Comparison of ENCODE assay signal across 8 mouse cellular contexts in genomic region chrX:167207741-167208505, GRCm38 (mm10). TPM values are rescaled to one million over a fixed set of nuclear protein-coding genes. Genes with fewer than 3 reads are reported as not detected.
DNase-seq lines count a peak whose midpoint lies in the region; ATAC-seq and TF ChIP-seq lines count a peak whose summit lies in the region.

No protein-coding gene starts in this region.

- TF ChIP-seq CTCF in lung, adult 2 months (IDR thresholded peaks at IDR 0.05; ENCODE audit: insufficient read depth, low read length): no peak
- no peak for TF ChIP-seq CTCF in kidney, postnatal 0 days (IDR thresholded peaks at IDR 0.05; ENCODE audit: low read depth)

- H3K9ac ChIP-seq in kidney, postnatal 0 days (ENCODE audit: low read depth, low read length): peak overlapping the region; percentile 71
- H3K9ac ChIP-seq in midbrain, embryonic 11.5 days (ENCODE audit: low read length): peak overlapping the region; percentile 86

- H3K4me3 ChIP-seq in lung, adult 2 months (replicated peaks; ENCODE audit: extremely low read depth, low read depth, low read length): peak overlapping the region; percentile 100
- peak overlapping the region; percentile 58 for H3K4me3 ChIP-seq in kidney, postnatal 0 days (replicated peaks; ENCODE audit: low read depth, low read length)
- peak overlapping the region; percentile 55 for H3K4me3 ChIP-seq in midbrain, embryonic 11.5 days (ENCODE audit: low read depth, low read length)

- 29% methylated on average over 25 of the region's 25 CpGs for WGBS in lung, adult 2 months
- 31% methylated on average over 25 of the region's 25 CpGs for WGBS in kidney, postnatal 0 days
- WGBS in midbrain, embryonic 11.5 days: 25% methylated on average over 25 of the region's 25 CpGs

- TF ChIP-seq POLR2A in lung, adult 2 months (IDR thresholded peaks at IDR 0.05; ENCODE audit: borderline replicate concordance, extremely low read depth, low read depth, low read length): peak; percentile 33; the same call in 1 of the 2 replicates

- no peaks in the 10 kb centered on the region for H3K9me3 ChIP-seq in kidney, postnatal 0 days (replicated peaks; ENCODE audit: low read length)
- H3K9me3 ChIP-seq in midbrain, embryonic 11.5 days (ENCODE audit: control insufficient read depth, low read length): no peaks in the 10 kb centered on the region

- ATAC-seq in kidney, postnatal 0 days (replicated peaks; ENCODE audit: low FRiP score, low read depth): no peak
- no peak for ATAC-seq in midbrain, embryonic 11.5 days (ENCODE audit: low FRiP score)
- no peak for ATAC-seq in erythroid progenitor cell, adult 5-6 weeks (replicated peaks; ENCODE audit: low FRiP score, poor library complexity, severe bottlenecking)
- no peak for ATAC-seq in megakaryocyte progenitor cell, adult 5-6 weeks (replicated peaks; ENCODE audit: poor library complexity)

- H3K4me1 ChIP-seq in lung, adult 2 months (ENCODE audit: control insufficient read depth, insufficient read depth, low read length): peaks cover 5% of the 10 kb centered on the region
- H3K4me1 ChIP-seq in kidney, postnatal 0 days (replicated peaks; ENCODE audit: insufficient read depth, low read length): no peaks in the 10 kb centered on the region
- peaks cover 8% of the 10 kb centered on the region for H3K4me1 ChIP-seq in midbrain, embryonic 11.5 days (ENCODE audit: control insufficient read depth, insufficient read depth, low read length)

- no peaks in the 10 kb centered on the region for H3K27me3 ChIP-seq in kidney, postnatal 0 days (ENCODE audit: insufficient read depth, low read length)
- H3K27me3 ChIP-seq in midbrain, embryonic 11.5 days (ENCODE audit: control insufficient read depth, insufficient read depth, low read length): peaks cover 7% of the 10 kb centered on the region

- peak overlapping the region; percentile 84 for H3K27ac ChIP-seq in kidney, postnatal 0 days
- H3K27ac ChIP-seq in midbrain, embryonic 11.5 days (ENCODE audit: low read depth, low read length): peak overlapping the region; percentile 84

- peak overlapping the region; percentile 51 for H3K4me2 ChIP-seq in kidney, postnatal 0 days (ENCODE audit: low read length)
- peak overlapping the region; percentile 49 for H3K4me2 ChIP-seq in midbrain, embryonic 11.5 days

- peak; percentile 41 for DNase-seq in lung, adult 2 months
- no peak for DNase-seq in lung, postnatal 14 days
- peak; percentile 4 for DNase-seq in adipocyte (ENCODE audit: low spot score)
- peak; percentile 52 to 57 for DNase-seq in heart, adult 18-20 months
- peak; percentile 54 for DNase-seq in kidney, postnatal 0 days (ENCODE audit: low spot score)
- peak; percentile 92 for DNase-seq in midbrain, embryonic 11.5 days (ENCODE audit: low spot score, missing footprints)

- H3K36me3 ChIP-seq in kidney, postnatal 0 days (ENCODE audit: insufficient read depth, low read length): no peaks in the 10 kb centered on the region
- no peaks in the 10 kb centered on the region for H3K36me3 ChIP-seq in midbrain, embryonic 11.5 days (ENCODE audit: control insufficient read depth, insufficient read depth, low read length)

RNA-seq across cellular contexts. Expression of gene Tmsb4x, which starts 1.2 kb away (rescaled TPM):
- 450 and 779 TPM in 2 replicates for polyA plus RNA-seq in lung, adult 2 months (2012; rRNA removed)
- total RNA-seq in heart, adult 18-20 months (2021): 100 to 1,000 TPM; 525 to 536 TPM
- 3,825 and 4,073 TPM in 2 replicates for polyA plus RNA-seq in kidney, postnatal 0 days (2015; fragmentation: Nextera tagmentation; extraction: Ambion mirVana)
- polyA plus RNA-seq in midbrain, embryonic 11.5 days (2014; fragmentation: Nextera tagmentation; extraction: Ambion mirVana): 5,801 and 6,146 TPM in 2 replicates
- 1,554 and 1,569 TPM in 2 replicates for total RNA-seq in erythroid progenitor cell, adult 5-6 weeks (2015; ENCODE audit: low replicate concordance)
- 487 and 758 TPM in 2 replicates for total RNA-seq in erythroid progenitor cell, adult 5-6 weeks (2017; ENCODE audit: low replicate concordance)
- total RNA-seq in megakaryocyte progenitor cell, adult 5-6 weeks (2015): 2,723 and 3,717 TPM in 2 replicates
- total RNA-seq in megakaryocyte progenitor cell, adult 5-6 weeks (2017): 1,582 and 2,074 TPM in 2 replicates

RNA-seq across cellular contexts. Expression of gene Tlr8, which starts 56.2 kb away (rescaled TPM):
- 1.4 and 2.5 TPM in 2 replicates for polyA plus RNA-seq in lung, adult 2 months (2012; rRNA removed)
- 1 to 10 TPM; 1.9 to 2.8 TPM for total RNA-seq in heart, adult 18-20 months (2021)
- 0.18 and 0.26 TPM in 2 replicates for polyA plus RNA-seq in kidney, postnatal 0 days (2015; fragmentation: Nextera tagmentation; extraction: Ambion mirVana)
- 0.14 TPM in 1 of 2 replicates, not detected in the other for polyA plus RNA-seq in midbrain, embryonic 11.5 days (2014; fragmentation: Nextera tagmentation; extraction: Ambion mirVana)
- 5.4 and 9.0 TPM in 2 replicates for total RNA-seq in erythroid progenitor cell, adult 5-6 weeks (2015; ENCODE audit: low replicate concordance)
- 3.6 and 15.5 TPM in 2 replicates for total RNA-seq in erythroid progenitor cell, adult 5-6 weeks (2017; ENCODE audit: low replicate concordance)
- 5.4 and 8.5 TPM in 2 replicates for total RNA-seq in megakaryocyte progenitor cell, adult 5-6 weeks (2015)
- 2.1 and 4.0 TPM in 2 replicates for total RNA-seq in megakaryocyte progenitor cell, adult 5-6 weeks (2017)
